Mouse (Mus musculus): ENCODE measurements around the gene Ipo13. TPM values are rescaled to one million over a fixed set of nuclear protein-coding genes. Genes with fewer than 3 reads are reported as not detected.

The Ipo13 gene
- total RNA-seq, 4 experiments from 2014 or later: 41.5 to 67.2 (median 54.8) TPM

Other genes with a start within 250 kb of the Ipo13 start
- 10 to 100 TPM; 22.3 to 35.4 (median 31.1) TPM for gene Dmap1, start 232.7 kb downstream of the Ipo13 start, total RNA-seq (2022)
- not detected for gene Gm12845, start 190.6 kb downstream of the Ipo13 start, total RNA-seq (2022)
- gene Klf17, start 149.4 kb downstream of the Ipo13 start, total RNA-seq (2022): not detected
- 10 to 100 TPM; 15.7 to 23.6 (median 19.2) TPM for gene Slc6a9, start 80.5 kb downstream of the Ipo13 start, total RNA-seq (2022)
- 1 to 10 TPM; 1.1 to 1.8 (median 1.5) TPM for gene Ccdc24, start 42.4 kb downstream of the Ipo13 start, total RNA-seq (2022)
- gene B4galt2, start 31.5 kb downstream of the Ipo13 start, total RNA-seq (2022): 10 to 100 TPM; 13.8 to 23.0 (median 19.7) TPM
- gene Atp6v0b, start 27.7 kb downstream of the Ipo13 start, total RNA-seq (2022): 100 to 1,000 TPM; 234 to 264 (median 239) TPM
- 10 to 100 TPM in 3 of 4 experiments, 1 to 10 TPM in 1; 8.7 to 13.8 (median 11.2) TPM for gene Dph2, start 23.0 kb downstream of the Ipo13 start, total RNA-seq (2022)
- under 1 TPM; 0.24 to 0.54 (median 0.38) TPM for gene Artn, start 14.8 kb upstream of the Ipo13 start, total RNA-seq (2022)
- gene St3gal3, start 219.9 kb upstream of the Ipo13 start, total RNA-seq (2022): 10 to 100 TPM; 30.4 to 40.3 (median 35.3) TPM